Mouse (Mus musculus) lung, postnatal 4 days (tissue): Measurements from ENCODE around the gene Dhrs3.

ENCODE experiments used
- DNase-seq, 2 experiments: peaks; one replicate each; pipeline ENCODE4 v3.0.0; 2021

The Dhrs3 gene

GRCm38 (mm10) chr4:144974458-144974857 is 81.8 kb downstream of the Dhrs3 start:
- DNase-seq: no peak

- DNase-seq: no peak
Measured at GRCm38 (mm10) chr4:144975505-144975904, 82.9 kb downstream of the Dhrs3 start.

- no peak for DNase-seq
Measured at GRCm38 (mm10) chr4:144977057-144977456, 84.4 kb downstream of the Dhrs3 start.
